Mouse (Mus musculus) left cerebral cortex, adult 2 months (tissue): ENCODE measurements around the gene Pakap. TPM values are rescaled to one million over a fixed set of nuclear protein-coding genes. Genes with fewer than 3 reads are reported as not detected.

ENCODE experiments used
- DNase-seq, 2 experiments: peaks; one replicate each; pipeline ENCODE4 v3.0.0; 2021 to 2022; ENCODE audit warnings: low spot score in 2 of 2, mixed read lengths in 1 of 2; ENCODE audit errors: extremely low spot score in 1 of 2
- H3K27ac ChIP-seq: fragments of 200-600 bp; 2 replicates; pipeline ENCODE4 v1.8.1; 2022
- H3K4me3 ChIP-seq: fragments of 200-600 bp; 2 replicates; pipeline ENCODE4 v1.8.1; 2022
- CTCF ChIP-seq: fragments of 200-600 bp; IDR thresholded peaks from 2 replicates; pipeline ENCODE4 v1.8.1; 2022; ENCODE audit warnings: antibody characterized with exemption, mild to moderate bottlenecking, moderate library complexity
- intact Hi-C: fragments of 180-260 bp; cut with DNase I; formaldehyde crosslinking; loops from one replicate; pipeline ENCODE4 v1.15.1; 2025
- total RNA-seq, 2 experiments: library from RNA; stranded (reverse); gene quantifications; 2 replicates each; pipeline ENCODE4 v1.2.3; 2021

The Pakap gene
- total RNA-seq, 2 experiments from 2014 or later = 19.8 to 20.4 TPM

GRCm38 (mm10) chr4:57783853-57784600 lies 216.0 kb downstream of the Pakap start:
- Histone ChIP-seq H3K27ac (no peak overlapping the region), H3K4me3 (no peak overlapping the region; the same call in 1 of the 2 replicates)
- no peak for DNase-seq
- intact Hi-C loops = no loop called here
- TF ChIP-seq CTCF = no peak

GRCm38 (mm10) chr4:57788709-57789108 lies 220.7 kb downstream of the Pakap start:
- Histone ChIP-seq H3K27ac (no peak overlapping the region), H3K4me3 (no peak overlapping the region)
- TF ChIP-seq CTCF = peak; percentile 53
- DNase-seq = no peak
- intact Hi-C loops = loop anchor here (1.0 kb wide), 1 partner anchor 115 kb away; no protein-coding TSS in a partner anchor

GRCm38 (mm10) chr4:57789118-57789517 lies 221.1 kb downstream of the Pakap start:
- intact Hi-C loops = no loop called here
- no peak overlapping the region for H3K4me3 ChIP-seq
- DNase-seq = no peak
- no peak overlapping the region for H3K27ac ChIP-seq
- TF ChIP-seq CTCF = no peak

- intact Hi-C loops = no loop called here
- Histone ChIP-seq H3K4me3 (no peak overlapping the region), H3K27ac (no peak overlapping the region)
- no peak for TF ChIP-seq CTCF
- no peak for DNase-seq
Measured at GRCm38 (mm10) chr4:57793989-57794388, 226.0 kb downstream of the Pakap start.

GRCm38 (mm10) chr4:57794547-57794946 lies 226.6 kb downstream of the Pakap start:
- no peak overlapping the region for H3K27ac ChIP-seq
- H3K4me3 ChIP-seq = no peak overlapping the region
- intact Hi-C loops = no loop called here
- DNase-seq = no peak
- no peak for TF ChIP-seq CTCF

- TF ChIP-seq CTCF = no peak
- intact Hi-C loops = no loop called here
- H3K4me3 ChIP-seq = no peak overlapping the region
- no peak for DNase-seq
- H3K27ac ChIP-seq = no peak overlapping the region
Measured at GRCm38 (mm10) chr4:57797548-57798285, 229.7 kb downstream of the Pakap start.

- intact Hi-C loops = no loop called here
- Histone ChIP-seq H3K27ac (no peak overlapping the region), H3K4me3 (no peak overlapping the region)
- no peak for TF ChIP-seq CTCF
- no peak for DNase-seq
Measured at GRCm38 (mm10) chr4:57798286-57799018, 230.5 kb downstream of the Pakap start.

GRCm38 (mm10) chr4:57799297-57799696 lies 231.3 kb downstream of the Pakap start:
- TF ChIP-seq CTCF = no peak
- intact Hi-C loops = no loop called here

GRCm38 (mm10) chr4:57801239-57801638 lies 233.3 kb downstream of the Pakap start:
- Histone ChIP-seq H3K27ac (no peak overlapping the region), H3K4me3 (no peak overlapping the region)
- intact Hi-C loops = no loop called here
- DNase-seq = no peak
- no peak for TF ChIP-seq CTCF

More at GRCm38 (mm10) chr4:57799297-57799696, 231.3 kb downstream of the Pakap start:
- no peak overlapping the region for H3K27ac ChIP-seq
- DNase-seq = no peak
- no peak overlapping the region for H3K4me3 ChIP-seq

GRCm38 (mm10) chr4:57801986-57802385 lies 234.0 kb downstream of the Pakap start:
- DNase-seq = no peak
- intact Hi-C loops = no loop called here
- no peak for TF ChIP-seq CTCF
- Histone ChIP-seq H3K27ac (no peak overlapping the region), H3K4me3 (no peak overlapping the region)

GRCm38 (mm10) chr4:57802411-57802810 lies 234.4 kb downstream of the Pakap start:
- intact Hi-C loops = no loop called here
- no peak for DNase-seq
- H3K4me3 ChIP-seq = no peak overlapping the region
- TF ChIP-seq CTCF = no peak
- no peak overlapping the region for H3K27ac ChIP-seq

GRCm38 (mm10) chr4:57804902-57805301 lies 236.9 kb downstream of the Pakap start:
- Histone ChIP-seq H3K27ac (no peak overlapping the region), H3K4me3 (no peak overlapping the region)
- TF ChIP-seq CTCF = no peak
- DNase-seq = no peak
- intact Hi-C loops = no loop called here
